Mouse (Mus musculus): ENCODE data around the gene 4930539E08Rik.

The 4930539E08Rik gene

DNA sequence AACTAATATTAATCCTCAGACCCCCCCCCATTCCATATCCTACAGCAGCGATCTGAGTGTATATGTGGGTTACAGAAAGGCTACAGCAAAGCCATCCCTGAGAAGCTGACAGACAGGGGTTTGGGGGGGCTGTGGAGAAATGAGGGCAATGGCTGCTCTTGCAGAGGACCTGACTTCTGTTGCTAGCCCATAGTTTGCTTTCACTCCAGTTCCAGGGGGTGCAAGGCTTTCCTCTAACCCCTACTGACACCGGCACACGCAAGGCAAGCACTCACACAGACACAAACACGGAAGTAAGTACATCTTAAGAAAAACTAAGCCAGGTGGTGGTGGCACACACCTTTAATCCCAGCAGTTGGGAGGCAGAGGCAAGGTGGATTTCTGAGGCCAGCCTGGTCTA, 14.2 kb upstream of the 4930539E08Rik start:
- DNase-seq: no peak

DNA sequence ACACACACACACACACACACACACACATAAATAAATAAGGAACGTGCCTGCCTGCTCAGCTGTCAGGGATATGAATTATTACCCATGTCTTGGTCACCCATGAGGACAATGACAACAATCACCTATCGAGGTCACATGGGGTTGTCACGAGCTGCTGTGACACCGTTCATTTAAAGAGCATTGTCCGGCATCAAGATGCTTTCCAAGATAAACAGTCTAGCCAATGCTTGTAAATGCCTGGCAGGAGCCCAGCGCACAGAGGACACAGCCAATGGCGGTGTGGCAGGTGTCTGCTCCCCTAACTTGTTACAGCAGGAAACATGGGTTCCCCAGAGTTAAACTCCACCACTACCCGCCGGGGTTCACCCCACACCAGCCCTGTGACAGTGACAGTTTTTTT, 12.9 kb upstream of the 4930539E08Rik start:
- no peak for DNase-seq

DNA sequence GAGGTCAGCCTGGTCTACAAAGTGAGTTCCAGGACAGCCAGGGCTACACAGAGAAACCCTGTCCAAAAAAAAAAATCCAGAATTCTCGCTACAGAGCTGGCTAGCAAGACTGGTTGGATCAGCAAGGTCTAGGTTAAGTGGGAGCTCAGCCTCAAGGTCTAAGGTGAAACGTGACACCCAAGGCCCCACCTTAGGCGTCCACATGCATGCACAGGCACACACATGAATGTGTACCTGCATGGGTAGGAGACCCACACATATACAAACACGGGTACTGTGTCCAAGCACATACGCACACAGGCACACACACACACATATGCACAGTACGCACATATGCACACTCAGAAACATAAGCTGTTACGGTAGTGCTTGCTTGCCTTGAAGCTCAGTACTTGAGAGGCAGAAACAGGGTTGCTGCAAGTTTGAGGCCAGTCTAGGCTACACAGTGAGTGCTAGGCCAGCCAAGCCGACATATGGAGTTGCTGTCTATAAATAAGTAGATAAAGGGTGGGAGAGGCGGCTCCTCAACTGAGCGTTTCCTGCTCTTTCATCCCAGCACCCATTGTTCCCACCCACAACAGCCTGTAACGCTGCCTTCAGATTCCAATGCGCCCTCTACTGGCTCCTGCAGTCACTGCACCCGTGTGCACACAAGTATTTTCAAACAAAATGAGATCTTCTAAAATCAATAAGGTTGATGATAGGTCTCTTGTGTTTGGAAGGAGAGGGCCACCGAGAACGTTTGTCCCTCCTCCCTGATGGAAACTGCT, 11.9 kb upstream of the 4930539E08Rik start:
- DNase-seq: peak; percentile 69

DNA sequence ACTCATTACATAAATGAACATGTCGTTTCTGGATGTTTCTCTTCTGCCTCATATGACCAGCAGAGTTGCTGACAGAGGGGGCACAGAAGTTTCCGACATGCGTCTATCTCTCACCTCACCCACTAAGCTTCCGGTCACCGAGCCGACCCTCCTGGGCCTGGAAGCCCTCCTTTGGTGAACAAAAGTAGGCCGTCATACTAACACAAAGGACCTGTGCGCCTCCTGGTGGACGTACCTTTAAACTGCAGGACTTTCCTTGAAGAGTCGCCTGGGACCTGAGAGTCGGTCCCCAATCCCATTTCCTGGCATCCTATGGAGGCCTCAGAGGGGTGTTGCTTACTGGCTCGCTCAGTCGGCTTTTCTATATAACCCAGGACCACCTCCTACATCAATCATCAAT, 11.3 kb upstream of the 4930539E08Rik start:
- peak; percentile 88 for DNase-seq

DNA sequence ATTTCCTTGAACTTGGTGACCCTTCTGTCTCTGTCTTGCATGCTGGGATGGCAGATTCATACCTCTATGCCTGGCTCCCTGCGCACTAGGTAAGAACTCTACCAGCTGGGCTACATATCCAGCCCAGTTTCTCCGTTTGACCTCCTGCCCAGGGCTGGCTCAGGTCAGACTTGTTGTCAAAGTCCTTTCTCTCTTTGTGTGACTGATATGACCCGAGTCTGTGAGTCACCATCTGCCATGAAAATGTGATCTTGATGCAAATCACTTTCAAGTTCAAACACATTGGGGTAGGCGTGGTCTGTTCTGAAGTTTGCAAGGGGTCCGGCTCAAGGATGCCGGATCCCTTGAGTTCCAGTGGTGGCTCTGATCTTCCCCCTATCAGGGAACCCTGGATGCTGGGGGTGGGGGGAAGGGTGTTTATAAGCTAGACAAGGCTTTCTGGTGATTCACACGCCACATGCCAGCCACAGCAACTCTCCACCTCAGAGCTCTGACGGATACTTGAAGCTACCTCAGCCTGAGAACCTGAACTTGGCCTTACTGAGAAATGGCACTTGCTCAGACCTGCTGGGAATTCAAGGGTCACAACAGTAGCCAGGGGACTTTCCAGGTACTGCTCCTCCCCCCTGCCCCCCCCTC, 10.0 kb upstream of the 4930539E08Rik start:
- no peak for DNase-seq

DNA sequence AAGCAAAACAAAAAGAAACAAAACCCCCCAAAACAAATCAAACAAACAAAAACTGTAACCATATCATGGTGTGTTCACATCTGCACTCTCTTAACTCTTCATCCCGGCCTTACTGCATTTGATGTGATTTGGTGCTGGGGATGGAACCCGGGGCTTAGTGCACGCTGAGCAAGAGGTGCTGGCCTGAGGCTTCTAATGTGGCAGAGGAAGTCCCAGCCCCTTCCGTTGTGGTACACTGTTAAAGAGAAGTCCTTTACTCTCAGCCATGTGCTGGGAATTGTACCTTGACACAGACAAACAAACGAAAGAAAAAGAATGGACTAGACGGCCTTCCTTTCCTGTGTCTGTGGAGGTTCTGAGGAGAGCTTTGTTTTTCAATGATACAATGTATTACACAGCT, 7.0 kb upstream of the 4930539E08Rik start:
- DNase-seq: no peak

DNA sequence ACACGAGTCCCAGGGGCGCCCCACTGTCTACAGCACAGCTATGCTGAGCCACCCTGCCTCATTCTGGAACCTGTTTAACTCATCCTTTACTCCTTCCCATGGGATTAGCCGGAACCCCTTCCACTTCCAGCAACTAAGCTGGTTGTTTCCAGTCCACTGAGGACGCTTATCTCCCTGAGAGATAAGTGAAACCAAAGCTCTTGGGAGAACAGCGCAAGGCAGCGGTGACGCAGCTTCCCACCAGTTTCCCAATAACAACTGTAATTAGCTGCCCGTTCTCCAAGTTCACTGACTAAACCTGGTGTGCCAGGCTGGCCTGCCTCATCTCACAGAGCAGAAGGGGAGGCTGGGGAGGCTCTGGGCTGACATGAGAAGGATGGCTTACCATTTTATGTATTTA, 6.0 kb upstream of the 4930539E08Rik start:
- DNase-seq: no peak

DNA sequence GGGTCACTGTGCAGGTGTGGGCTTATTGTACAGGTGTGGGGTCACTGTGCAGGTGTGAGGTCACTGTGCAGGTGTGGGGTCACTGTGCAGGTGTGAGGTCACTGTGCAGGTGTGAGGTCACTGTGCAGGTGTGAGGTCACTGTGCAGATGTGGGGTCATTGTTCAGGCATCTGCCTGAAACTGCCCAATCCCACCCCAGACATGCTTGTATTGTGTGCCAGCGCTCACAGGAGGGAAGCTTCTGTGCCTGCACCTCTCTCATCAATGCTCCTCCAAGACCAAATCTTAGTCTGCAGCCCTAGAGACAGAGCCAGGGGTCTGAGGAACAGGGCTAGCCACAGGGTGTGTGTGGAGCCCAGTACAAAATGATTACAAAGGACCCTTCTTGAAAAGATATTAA, 1.4 kb upstream of the 4930539E08Rik start:
- DNase-seq: no peak

DNA sequence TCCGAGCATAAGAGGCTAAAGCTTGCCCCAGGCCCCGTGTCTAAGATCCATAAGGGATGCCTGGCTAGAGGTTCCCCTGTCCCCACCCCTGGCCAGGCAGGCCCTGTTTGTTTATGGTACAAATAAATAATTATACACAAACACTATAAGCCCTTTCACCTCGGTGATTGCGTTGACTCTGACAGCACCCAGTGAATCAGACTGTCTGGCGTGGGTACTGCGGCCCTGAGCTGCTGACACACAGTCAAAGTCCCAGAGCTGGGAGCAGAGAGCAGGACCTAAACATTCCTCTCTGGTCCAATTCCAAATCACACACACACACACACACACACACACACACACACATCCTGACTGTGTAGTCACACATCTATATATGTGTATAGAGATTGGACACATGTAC, 1.2 kb downstream of the 4930539E08Rik start:
- no peak for DNase-seq

DNA sequence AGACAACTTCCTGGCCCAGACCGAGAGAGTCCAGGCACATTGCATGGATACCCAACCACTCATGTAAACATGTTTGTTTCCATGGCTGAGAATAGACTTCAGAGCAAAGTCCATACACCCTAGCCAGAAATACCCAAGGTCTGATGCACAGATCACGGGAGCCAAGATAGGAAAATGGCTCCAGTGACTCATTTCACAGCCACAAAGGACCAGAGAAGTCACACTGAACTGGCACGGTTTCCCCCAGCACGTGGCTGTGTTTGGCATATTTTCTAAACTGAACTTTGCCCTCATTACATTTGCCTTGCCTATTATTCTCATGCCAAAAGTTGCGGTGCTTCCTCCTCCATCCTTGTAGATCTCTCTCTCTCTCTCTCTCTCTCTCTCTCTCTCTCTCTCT, 1.9 kb downstream of the 4930539E08Rik start:
- no peak for DNase-seq

DNA sequence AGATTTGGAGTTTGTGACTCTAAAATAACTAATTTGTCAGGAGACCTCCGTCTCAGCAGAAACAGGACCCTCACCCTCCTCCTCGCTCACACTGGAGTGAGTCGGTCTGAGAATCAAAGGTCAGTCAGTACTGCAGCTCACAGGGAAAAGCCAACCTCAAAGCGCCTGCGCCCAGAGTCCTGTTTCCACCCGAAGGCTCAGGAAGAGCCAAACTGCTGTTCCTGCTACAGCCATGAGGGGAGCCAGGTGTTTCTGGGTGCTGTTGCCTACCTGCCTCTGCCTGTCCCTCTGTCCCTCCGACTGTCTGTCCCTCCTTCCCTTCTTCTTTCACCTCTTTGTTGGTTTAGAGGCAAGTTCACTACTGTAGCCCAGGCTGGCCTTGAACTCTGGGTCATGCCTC, 5.0 kb downstream of the 4930539E08Rik start:
- DNase-seq: peak; percentile 37

DNA sequence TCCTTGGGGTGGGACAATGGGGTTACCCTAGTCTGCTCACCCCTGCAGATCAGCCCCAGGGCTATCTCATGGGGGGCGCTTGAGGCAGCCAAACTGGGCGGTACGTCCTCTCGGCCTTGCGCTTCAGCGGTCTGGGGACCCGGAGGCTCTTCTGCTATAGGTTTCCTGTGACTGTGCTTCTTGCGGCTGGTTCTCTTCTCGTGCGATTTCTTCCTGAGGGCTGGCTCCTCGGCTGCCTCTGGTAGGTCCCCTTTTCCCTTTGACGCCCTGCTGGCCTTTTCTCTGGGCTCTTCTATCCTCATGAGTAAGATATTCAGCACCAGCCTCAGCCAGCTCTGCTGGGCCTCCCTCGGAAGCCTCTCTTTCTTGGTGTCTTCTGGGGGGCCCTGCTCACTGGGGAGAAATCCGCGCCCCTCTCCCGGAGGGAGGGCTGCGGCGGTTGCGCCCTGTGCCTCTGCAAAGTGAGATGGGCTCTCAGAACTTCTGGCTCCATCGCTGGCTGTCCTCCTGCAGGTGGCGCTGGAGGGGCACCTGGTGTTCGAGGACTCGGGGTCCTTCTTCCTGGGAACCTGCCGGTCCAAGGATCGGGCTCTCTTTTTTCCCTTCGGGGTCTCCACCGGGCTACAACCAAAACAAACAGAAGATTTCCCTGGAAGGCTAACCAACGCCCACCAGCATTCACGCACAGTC, 5.7 kb downstream of the 4930539E08Rik start:
- peak; percentile 79 for DNase-seq

DNA sequence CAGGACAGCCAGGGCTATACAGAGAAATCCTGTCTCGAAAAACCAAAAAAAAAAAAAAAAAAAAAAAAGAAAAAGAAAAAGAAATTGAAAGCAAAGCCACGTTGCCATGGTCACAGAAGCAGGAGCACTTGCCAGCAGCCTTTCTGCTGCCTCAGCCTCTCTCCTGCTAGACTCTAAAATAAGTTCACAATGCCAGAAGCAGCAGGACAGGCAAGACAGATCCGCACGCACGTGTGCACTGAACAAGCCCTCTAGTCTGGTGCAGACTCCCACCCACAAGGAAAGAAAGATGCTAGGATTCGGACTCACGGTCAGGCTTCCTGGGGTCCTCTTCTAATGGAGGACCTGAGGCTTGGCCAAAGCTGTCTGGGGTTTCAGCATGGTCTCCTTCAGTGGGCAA, 7.2 kb downstream of the 4930539E08Rik start:
- no peak for DNase-seq

DNA sequence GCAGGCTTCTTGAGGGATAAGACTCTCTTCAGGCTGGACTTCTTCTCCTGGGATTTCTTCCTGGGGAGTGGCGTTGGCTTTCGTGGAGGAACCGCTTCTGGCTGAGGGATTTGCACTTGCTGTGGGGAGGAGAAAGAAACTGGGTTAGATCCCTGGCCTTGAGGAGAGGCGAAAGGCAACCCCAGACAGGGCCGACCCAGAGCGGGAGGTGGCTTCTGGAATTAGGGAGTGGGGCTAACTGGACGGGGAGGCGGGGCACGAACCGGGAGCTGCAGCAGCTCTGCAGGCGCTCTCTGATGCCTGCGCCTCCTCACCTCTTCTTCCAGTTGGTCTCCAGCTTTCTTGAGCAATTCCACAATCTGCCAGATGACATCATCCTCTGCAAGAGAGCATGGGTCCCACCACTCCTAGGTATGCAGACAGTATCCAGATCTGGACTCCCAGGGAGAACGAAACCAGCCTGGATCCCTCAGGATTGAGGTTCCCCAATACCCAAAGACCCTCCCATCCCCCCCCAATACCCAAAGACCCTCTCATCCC, 9.7 kb downstream of the 4930539E08Rik start:
- DNase-seq: no peak

DNA sequence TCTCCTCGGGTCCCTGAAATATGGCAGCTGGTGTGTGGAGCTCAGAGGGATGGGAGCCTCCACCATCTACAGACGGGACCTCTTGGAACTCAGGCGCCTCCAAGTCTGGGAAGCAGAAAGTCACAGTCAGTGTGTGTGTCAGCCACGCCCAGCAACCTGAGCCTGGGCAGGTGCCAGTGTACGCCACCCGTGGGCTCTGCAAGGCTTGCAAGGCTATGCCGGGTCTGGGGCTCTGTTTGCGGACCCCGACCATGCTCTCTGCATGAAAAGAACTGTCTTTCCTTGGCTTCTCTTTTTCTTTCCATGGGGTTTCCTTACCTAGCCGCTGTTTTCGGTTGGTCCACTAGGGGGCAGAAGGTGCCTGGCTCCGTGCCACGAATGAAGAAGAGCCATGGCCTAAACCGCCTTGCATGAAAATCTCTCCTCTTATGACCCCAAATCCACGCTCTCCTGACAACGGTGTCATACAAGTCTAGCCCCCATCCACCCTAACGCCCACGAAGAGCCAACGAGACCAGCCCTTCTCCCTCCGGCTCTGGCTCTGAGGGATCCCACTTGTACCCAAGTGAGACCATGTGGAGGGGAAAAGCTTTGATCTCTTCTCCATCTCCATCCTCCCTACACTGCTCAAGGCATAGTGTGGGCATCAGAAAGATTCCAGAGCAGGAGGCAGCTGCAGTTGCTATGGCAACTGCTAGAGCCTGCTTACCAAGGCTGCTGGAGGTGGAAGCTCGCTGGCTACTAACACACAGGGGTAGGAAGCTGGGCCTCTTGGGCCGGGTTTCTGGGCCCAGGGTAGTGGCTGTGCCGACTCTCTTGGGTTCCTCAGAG, 10.4 kb downstream of the 4930539E08Rik start:
- peak; percentile 72 for DNase-seq

DNA sequence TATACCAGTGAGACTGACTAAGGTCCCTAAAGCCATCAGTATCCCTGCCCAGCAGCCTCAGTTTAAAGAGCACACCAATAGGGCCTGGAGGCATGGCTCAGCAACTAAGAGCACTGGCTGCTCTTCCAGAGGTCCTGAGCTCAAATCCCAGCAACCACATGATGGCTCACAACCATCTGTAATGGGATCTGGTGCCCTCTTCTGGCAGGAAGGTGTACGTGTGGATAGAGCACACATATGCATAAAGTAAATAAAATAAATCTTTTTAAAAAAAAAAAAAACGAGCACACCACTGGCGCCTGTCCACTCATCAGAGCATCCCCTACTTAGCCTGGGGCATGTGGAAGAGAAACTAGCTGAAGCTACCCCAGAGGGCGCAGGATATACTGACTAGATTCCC, 13.6 kb downstream of the 4930539E08Rik start:
- DNase-seq: no peak

DNA sequence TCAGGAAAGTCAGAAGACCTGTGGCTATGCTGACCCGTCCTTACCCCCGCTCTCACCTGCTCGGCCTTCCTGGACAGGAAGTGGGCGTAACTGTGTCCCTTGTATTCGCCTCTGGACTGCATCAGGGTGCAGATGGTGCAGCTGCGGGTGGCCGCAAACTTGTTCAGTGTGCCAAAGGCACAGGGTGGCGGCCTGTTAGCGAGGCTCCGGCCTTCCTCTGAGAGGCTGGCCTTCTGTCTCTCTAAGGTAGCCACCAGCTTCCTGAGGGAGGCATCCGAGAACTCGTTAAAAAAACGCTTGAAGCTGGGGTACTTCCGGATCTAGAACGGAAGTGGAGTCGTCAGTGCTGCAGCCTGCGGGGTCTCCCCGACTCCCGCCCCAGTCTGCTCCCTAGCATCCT, 15.7 kb downstream of the 4930539E08Rik start:
- DNase-seq: no peak

DNA sequence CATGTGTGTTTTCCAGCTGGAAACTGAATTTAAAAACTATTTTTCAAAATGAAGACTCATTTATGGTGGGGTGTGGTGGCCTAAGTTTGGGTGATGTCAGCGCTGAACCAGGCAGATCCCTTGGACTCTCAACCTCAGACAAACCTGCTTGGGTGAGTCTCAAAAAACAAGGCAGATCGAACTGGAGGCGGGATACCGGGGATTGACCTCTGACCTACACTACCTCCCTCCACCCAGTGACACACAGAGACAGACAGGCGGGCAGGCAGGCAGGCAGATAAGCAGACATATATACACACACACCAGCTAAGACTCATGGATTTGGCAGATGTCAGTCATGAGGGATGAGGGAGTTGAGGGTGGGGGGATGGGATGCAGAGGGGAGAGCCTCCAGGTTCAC, 16.9 kb downstream of the 4930539E08Rik start:
- DNase-seq: no peak

DNA sequence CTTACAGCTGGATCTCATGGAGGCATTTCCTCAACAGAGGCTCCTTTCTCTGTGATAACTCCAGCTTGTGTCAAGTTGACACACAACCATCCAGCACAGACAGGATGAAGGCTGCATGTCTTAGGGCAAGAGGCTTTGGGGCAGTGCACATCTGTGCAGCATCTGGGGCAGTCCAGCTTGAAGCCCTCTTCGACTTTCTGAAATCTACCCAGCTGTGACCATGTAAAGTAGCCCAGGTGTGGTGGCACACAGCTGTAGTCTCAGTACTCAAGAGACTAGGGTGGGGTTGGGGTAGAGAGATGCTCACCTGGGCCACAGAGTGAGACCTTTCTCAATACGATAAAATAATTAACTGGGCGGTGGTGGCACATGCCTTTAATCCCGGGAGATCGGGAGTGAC, 17.3 kb downstream of the 4930539E08Rik start:
- no peak for DNase-seq

DNA sequence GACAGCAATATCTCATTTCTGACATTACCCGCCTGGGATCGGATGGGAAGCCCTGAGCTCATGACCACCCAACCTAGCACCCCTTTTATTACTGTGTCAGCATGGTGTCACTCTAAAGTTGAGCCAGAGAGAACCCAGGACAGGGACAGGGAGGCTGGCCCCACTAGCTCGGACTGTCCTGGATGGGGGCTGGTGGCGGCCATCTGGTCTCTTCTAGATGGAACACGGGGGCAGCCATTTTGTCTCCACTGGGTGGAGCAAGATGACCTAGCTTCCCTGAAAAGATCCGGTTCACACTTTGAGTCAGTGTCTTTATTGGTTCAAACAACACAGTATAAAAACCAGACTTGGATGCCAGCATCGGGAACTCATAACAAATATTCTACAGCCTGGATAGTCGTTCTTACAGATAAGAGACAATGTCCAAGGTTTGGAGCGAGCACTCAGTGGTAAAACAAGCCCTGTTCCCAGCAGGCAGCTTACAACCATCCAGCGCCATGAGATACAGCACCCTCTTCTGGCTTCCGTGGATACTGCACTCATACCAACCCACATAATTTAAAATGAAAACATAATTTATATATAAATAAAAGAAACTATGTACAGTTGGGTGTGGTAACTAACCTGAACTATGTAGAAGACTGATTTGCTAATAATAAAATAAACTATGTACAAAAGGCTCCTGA, 18.9 kb downstream of the 4930539E08Rik start:
- no peak for DNase-seq

DNA sequence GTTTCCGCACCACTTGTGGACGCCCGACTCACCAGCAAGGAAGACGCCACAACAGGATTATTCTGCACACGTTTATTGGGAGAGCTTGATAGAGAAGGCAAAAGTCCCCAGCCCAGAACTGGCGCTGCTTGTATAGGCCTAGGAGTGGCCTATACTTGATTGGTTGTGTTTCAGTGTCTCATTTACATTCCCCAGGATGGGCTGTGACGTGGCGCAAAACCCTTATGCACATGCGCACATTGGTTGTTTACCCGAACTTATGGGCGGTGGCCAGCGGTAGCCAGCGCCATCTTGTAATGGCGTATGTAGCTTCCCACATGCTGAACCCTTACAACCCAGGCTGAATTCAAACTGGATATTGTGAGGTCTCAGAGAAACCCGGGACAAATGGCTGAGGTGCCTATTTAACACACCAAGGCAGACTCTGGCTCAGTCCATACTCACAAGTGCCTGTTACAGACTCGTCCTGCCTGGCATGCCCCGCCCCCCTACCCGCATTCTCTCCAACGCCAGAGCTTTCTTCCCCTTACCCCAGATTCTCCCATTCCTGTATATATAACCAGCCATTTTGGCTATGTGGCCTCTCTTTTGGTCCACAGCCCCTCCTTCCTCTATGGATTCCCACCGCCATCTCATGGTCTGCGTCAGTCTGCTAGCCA, 19.8 kb downstream of the 4930539E08Rik start:
- DNase-seq: no peak
